Mouse (Mus musculus) ES-Bruce4 (cell line): Measurements from ENCODE around the gene Tmem238.

Source experiments
- CTCF ChIP-seq: IDR thresholded peaks from one replicate; pipeline ENCODE4 v1.8.1; 2011; ENCODE audit warnings: low read depth, low read length
- POLR2A ChIP-seq: IDR thresholded peaks from one replicate; pipeline ENCODE4 v1.8.1; 2011; ENCODE audit warnings: low read length; ENCODE audit not compliant: insufficient read depth

DNA sequence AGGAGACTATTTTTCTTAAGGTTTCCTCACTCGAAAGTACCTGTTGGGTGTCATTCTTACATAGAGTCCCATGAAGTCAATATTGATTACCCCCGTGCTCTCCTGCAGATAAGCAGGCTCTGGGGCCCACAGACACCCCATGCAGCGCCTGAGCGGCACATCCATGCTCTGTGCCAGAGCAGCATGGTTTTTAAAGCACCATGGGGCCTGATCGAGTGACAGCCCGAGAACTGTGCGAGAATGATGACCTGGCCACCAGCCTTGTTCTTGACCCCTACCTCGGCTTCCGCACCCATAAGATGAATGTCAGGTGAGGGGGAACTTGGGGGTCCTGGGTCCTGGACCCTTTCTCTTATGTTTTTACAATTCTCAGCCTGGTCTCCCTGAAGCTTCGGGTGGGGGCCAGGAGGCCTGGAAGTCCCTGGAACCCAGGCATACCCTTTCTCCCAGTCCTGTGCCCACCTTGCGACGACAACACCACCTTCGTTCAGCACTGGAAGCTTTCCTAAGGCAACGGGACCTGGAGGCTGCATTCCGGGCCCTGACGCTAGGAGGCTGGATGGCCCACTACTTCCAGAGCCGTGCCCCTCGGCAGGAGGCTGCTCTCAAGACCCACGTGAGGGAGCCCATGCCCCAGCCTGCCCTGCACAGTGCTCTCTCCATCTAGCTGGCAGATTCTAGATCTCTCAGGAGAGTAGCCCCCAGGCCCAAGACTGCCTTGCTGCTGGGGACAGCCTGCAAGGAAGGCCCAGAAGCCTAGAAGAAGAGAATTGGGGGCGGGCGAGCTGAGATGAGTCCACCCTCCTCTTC lies 47.6 kb downstream of the Tmem238 start:
- TF ChIP-seq CTCF (no peak), POLR2A (no peak)
